24 mouse cellular contexts compared by ENCODE assay signal in genomic region chr7:128114371-128115105, GRCm38 (mm10). TPM values are rescaled to one million over a fixed set of nuclear protein-coding genes. Genes with fewer than 3 reads are reported as not detected.
"Had no signal": no experiment of that assay in that cellular context is flagged by ENCODE, and none has a peak within 500 bp of the region (broad histone marks: within the 10 kb centered on the region; RNA-seq: fewer than 3 reads in every experiment).

No protein-coding gene starts in this region.

- H3K4me1 ChIP-seq: midbrain, embryonic 10.5 days; midbrain, embryonic 12.5 days; neural tube, embryonic 13.5 days; neural tube, embryonic 15.5 days had no signal

- H3K4me2 ChIP-seq: lung, embryonic 14.5 days; midbrain, embryonic 12.5 days; neural tube, embryonic 13.5 days; neural tube, embryonic 15.5 days had no signal

- H3K9ac ChIP-seq: liver, embryonic 14.5 days; lung, embryonic 14.5 days; midbrain, embryonic 12.5 days; neural tube, embryonic 13.5 days; neural tube, embryonic 15.5 days had no signal

- H3K4me3 ChIP-seq: midbrain, embryonic 10.5 days; midbrain, embryonic 12.5 days; myocyte; neural tube, embryonic 13.5 days; neural tube, embryonic 15.5 days had no signal

- H3K27me3 ChIP-seq: midbrain, embryonic 12.5 days; neural tube, embryonic 13.5 days; neural tube, embryonic 15.5 days had no signal

- H3K27ac ChIP-seq: liver, embryonic 14.5 days; midbrain, embryonic 10.5 days; midbrain, embryonic 12.5 days; neural tube, embryonic 13.5 days; neural tube, embryonic 15.5 days had no signal

- H3K9me3 ChIP-seq: midbrain, embryonic 10.5 days; midbrain, embryonic 12.5 days; neural tube, embryonic 13.5 days; neural tube, embryonic 15.5 days had no signal

- ATAC-seq: midbrain, embryonic 16.5 days had no signal

- H3K36me3 ChIP-seq: midbrain, embryonic 10.5 days; midbrain, embryonic 12.5 days; neural tube, embryonic 13.5 days; neural tube, embryonic 15.5 days had no signal

- DNase-seq: lung, embryonic 14.5 days; lung, postnatal 14 days; lung, postnatal 4 days; midbrain, embryonic 14.5 days; retina, postnatal 1 day; right cerebral cortex, adult 18-20 months; right cerebral cortex, postnatal 25 days; right cerebral cortex, postnatal 4 days; thymus, postnatal 14 days; thymus, postnatal 36 days had no signal

RNA-seq across cellular contexts. Expression of gene Itgax, which starts 14.8 kb away (rescaled TPM):
- polyA plus RNA-seq: midbrain, embryonic 10.5 days; myocyte; neural tube, embryonic 11.5 days; neural tube, embryonic 13.5 days; stomach, embryonic 14.5 days had no signal

RNA-seq across cellular contexts. Expression of gene Itgad, which starts 39.6 kb away (rescaled TPM):
- polyA plus RNA-seq: lung, embryonic 14.5 days; midbrain, embryonic 12.5 days; midbrain, embryonic 14.5 days; midbrain, embryonic 16.5 days; neural tube, embryonic 11.5 days; neural tube, embryonic 13.5 days; stomach, embryonic 14.5 days; stomach, embryonic 16.5 days had no signal

RNA-seq across cellular contexts. Expression of gene Gm49368, which starts 52.1 kb away (rescaled TPM):
- total RNA-seq: liver, adult 2 months; megakaryocyte-erythroid progenitor cell, adult 5-6 weeks had no signal
- polyA plus RNA-seq: lung, embryonic 14.5 days; lung, embryonic 16.5 days; midbrain, embryonic 10.5 days; midbrain, embryonic 12.5 days; midbrain, embryonic 14.5 days; midbrain, embryonic 16.5 days; myocyte; neural tube, embryonic 11.5 days; neural tube, embryonic 13.5 days; neural tube, embryonic 15.5 days; stomach, embryonic 14.5 days; thymus, postnatal 0 days had no signal
